Mouse (Mus musculus): ENCODE measurements around the gene Myo5a.

- TF ChIP-seq POLR2A (IDR thresholded peaks at IDR 0.05; ENCODE audit: borderline replicate concordance, insufficient read depth, low read length) (no peak), CTCF (IDR thresholded peaks at IDR 0.05; ENCODE audit: borderline replicate concordance, insufficient read depth, low read depth, low read length) (no peak)
Measured at GRCm38 (mm10) chr9:75238179-75238578, 167.4 kb downstream of the Myo5a start.

All from cerebellum, adult 2 months (tissue).